Comparison of ENCODE assay signal across 16 mouse cellular contexts in genomic region chr13:100493313-100493712, GRCm38 (mm10). TPM values are rescaled to one million over a fixed set of nuclear protein-coding genes. Genes with fewer than 3 reads are reported as not detected.
DNase-seq lines count a peak whose midpoint lies in the region; ATAC-seq and TF ChIP-seq lines count a peak whose summit lies in the region.
"Had no signal": no experiment of that assay in that cellular context is flagged by ENCODE, and none has a peak within 500 bp of the region (broad histone marks: within the 10 kb centered on the region; RNA-seq: fewer than 3 reads in every experiment).

No protein-coding gene starts in this region.

- H3K36me3 ChIP-seq in liver, postnatal 0 days (replicated peaks; ENCODE audit: insufficient read depth, low read length): peaks cover under 1% of the 10 kb centered on the region; the same call in 1 of the 2 replicates
- peaks cover 13% of the 10 kb centered on the region for H3K36me3 ChIP-seq in liver, embryonic 12.5 days
- no peaks in the 10 kb centered on the region for H3K36me3 ChIP-seq in intestine, embryonic 16.5 days (ENCODE audit: control insufficient read depth, insufficient read depth, low read length)
- H3K36me3 ChIP-seq in small intestine, adult 2 months (ENCODE audit: control insufficient read depth, insufficient read depth, low read length): peaks cover 11% of the 10 kb centered on the region
- H3K36me3 ChIP-seq in forebrain, postnatal 0 days (ENCODE audit: insufficient read depth): peaks cover 8% of the 10 kb centered on the region

- H3K27me3 ChIP-seq in liver, postnatal 0 days (ENCODE audit: insufficient read depth, low read length): no peaks in the 10 kb centered on the region
- H3K27me3 ChIP-seq in liver, embryonic 12.5 days (replicated peaks): no peaks in the 10 kb centered on the region
- H3K27me3 ChIP-seq in intestine, embryonic 16.5 days (replicated peaks; ENCODE audit: control insufficient read depth, insufficient read depth, low read length): no peaks in the 10 kb centered on the region
- no peaks in the 10 kb centered on the region for H3K27me3 ChIP-seq in small intestine, adult 2 months (ENCODE audit: control insufficient read depth, insufficient read depth, low read length)
- no peaks in the 10 kb centered on the region for H3K27me3 ChIP-seq in forebrain, postnatal 0 days (ENCODE audit: insufficient read depth, low read length)
- H3K27me3 ChIP-seq: embryonic facial prominence, embryonic 15.5 days; hindbrain, embryonic 15.5 days had no signal

- peak overlapping the region; percentile 44; the same call in 1 of the 2 replicates for H3K27ac ChIP-seq in liver, postnatal 0 days (ENCODE audit: low read depth)
- no peak overlapping the region for H3K27ac ChIP-seq in liver, embryonic 12.5 days
- H3K27ac ChIP-seq in intestine, embryonic 16.5 days (ENCODE audit: low read length): peak overlapping the region; percentile 29; the same call in 1 of the 2 replicates
- 0 out of 2 replicates have a peak overlapping the region, but pooled peaks have one; percentile 1 for H3K27ac ChIP-seq in small intestine, adult 2 months (ENCODE audit: insufficient read depth, low read depth, low read length)
- H3K27ac ChIP-seq in forebrain, postnatal 0 days (ENCODE audit: low read depth, low read length): no peak overlapping the region
- H3K27ac ChIP-seq: embryonic facial prominence, embryonic 15.5 days; hindbrain, embryonic 15.5 days had no signal

- H3K4me2 ChIP-seq in liver, postnatal 0 days (ENCODE audit: low read depth, low read length): 0 out of 2 replicates have a peak overlapping the region, but pooled peaks have one; percentile 82
- no peak overlapping the region for H3K4me2 ChIP-seq in liver, embryonic 12.5 days
- no peak overlapping the region for H3K4me2 ChIP-seq in intestine, embryonic 16.5 days (ENCODE audit: low read depth, low read length)
- H3K4me2 ChIP-seq in forebrain, postnatal 0 days (ENCODE audit: low read depth): no peak overlapping the region

- 46% methylated on average over 8 of the region's 8 CpGs for WGBS in liver, postnatal 0 days (ENCODE audit: insufficient replicate concordance)
- 55% methylated on average over 8 of the region's 8 CpGs for WGBS in liver, embryonic 12.5 days (ENCODE audit: insufficient replicate concordance)
- WGBS in intestine, embryonic 16.5 days: 54% methylated on average over 8 of the region's 8 CpGs
- WGBS in small intestine, adult 2 months: 15% methylated on average over 8 of the region's 8 CpGs
- WGBS in forebrain, postnatal 0 days: 78% methylated on average over 8 of the region's 8 CpGs

- no peak overlapping the region for H3K9ac ChIP-seq in liver, postnatal 0 days (replicated peaks)
- H3K9ac ChIP-seq in liver, embryonic 12.5 days: no peak overlapping the region
- H3K9ac ChIP-seq in intestine, embryonic 16.5 days (ENCODE audit: low read depth, low read length): no peak overlapping the region
- no peak overlapping the region for H3K9ac ChIP-seq in forebrain, postnatal 0 days
- H3K9ac ChIP-seq: embryonic facial prominence, embryonic 15.5 days; hindbrain, embryonic 15.5 days had no signal

- H3K4me1 ChIP-seq in liver, postnatal 0 days (ENCODE audit: insufficient read depth): peaks cover 20% of the 10 kb centered on the region
- H3K4me1 ChIP-seq in liver, embryonic 12.5 days: peaks cover 24% of the 10 kb centered on the region
- peaks cover 12% of the 10 kb centered on the region; the same call in 1 of the 2 replicates for H3K4me1 ChIP-seq in intestine, embryonic 16.5 days (ENCODE audit: control insufficient read depth, insufficient read depth, low read length)
- peaks cover 5% of the 10 kb centered on the region for H3K4me1 ChIP-seq in small intestine, adult 2 months (ENCODE audit: control insufficient read depth, insufficient read depth, insufficient read length, low read length)
- no peaks in the 10 kb centered on the region for H3K4me1 ChIP-seq in forebrain, postnatal 0 days (ENCODE audit: insufficient read depth)

- TF ChIP-seq EP300 in liver, postnatal 0 days (IDR thresholded peaks at IDR 0.05; ENCODE audit: low read depth): no peak

- DNase-seq in liver, postnatal 0 days: peak; percentile 30
- DNase-seq in R1 (ENCODE audit: low read depth, low spot score): peak; percentile 36
- DNase-seq in forebrain, postnatal 0 days: no peak
- no peak for DNase-seq in retina, postnatal 1 day
- no peak for DNase-seq in left cerebral cortex, adult 9 months (ENCODE audit: low spot score in 2 of 2)
- DNase-seq: gastrocnemius, postnatal 14 days; kidney, postnatal 10 days had no signal

- H3K4me3 ChIP-seq in liver, postnatal 0 days (ENCODE audit: low read depth, low read length): no peak overlapping the region
- H3K4me3 ChIP-seq in liver, embryonic 12.5 days: no peak overlapping the region
- H3K4me3 ChIP-seq in intestine, embryonic 16.5 days (ENCODE audit: low read length): no peak overlapping the region
- no peak overlapping the region for H3K4me3 ChIP-seq in small intestine, adult 2 months (ENCODE audit: low read depth, low read length)
- H3K4me3 ChIP-seq in forebrain, postnatal 0 days (ENCODE audit: low read depth, low read length): no peak overlapping the region

- no peak for TF ChIP-seq CTCF in liver, postnatal 0 days (IDR thresholded peaks at IDR 0.05; ENCODE audit: low read depth)
- TF ChIP-seq CTCF in small intestine, adult 2 months (IDR thresholded peaks at IDR 0.05; ENCODE audit: extremely low read depth, insufficient read length, insufficient replicate concordance, low read depth, low read length): no peak
- no peak for TF ChIP-seq CTCF in forebrain, postnatal 0 days (IDR thresholded peaks at IDR 0.05; ENCODE audit: low read depth)

- peak; percentile 62 for ATAC-seq in liver, postnatal 0 days
- ATAC-seq in liver, embryonic 12.5 days: no peak
- peak; percentile 37 for ATAC-seq in intestine, embryonic 16.5 days
- no peak for ATAC-seq in forebrain, postnatal 0 days

- H3K9me3 ChIP-seq in liver, postnatal 0 days (ENCODE audit: low read length): no peaks in the 10 kb centered on the region
- H3K9me3 ChIP-seq in liver, embryonic 12.5 days (replicated peaks): no peaks in the 10 kb centered on the region
- no peaks in the 10 kb centered on the region for H3K9me3 ChIP-seq in intestine, embryonic 16.5 days (ENCODE audit: control insufficient read depth, low read length)
- no peaks in the 10 kb centered on the region for H3K9me3 ChIP-seq in forebrain, postnatal 0 days (ENCODE audit: low read length)
- H3K9me3 ChIP-seq: embryonic facial prominence, embryonic 15.5 days; G1E; hindbrain, embryonic 15.5 days had no signal

- no peak for TF ChIP-seq POLR2A in small intestine, adult 2 months (IDR thresholded peaks at IDR 0.05; ENCODE audit: low read depth, low read length)

RNA-seq across cellular contexts. Expression of gene Gtf2h2, which starts 0.9 kb away (rescaled TPM):
- 13.4 and 14.7 TPM in 2 replicates for polyA plus RNA-seq in liver, postnatal 0 days (2015; fragmentation: Nextera tagmentation; extraction: Ambion mirVana)
- polyA plus RNA-seq in liver, embryonic 12.5 days (2016; fragmentation: Nextera tagmentation; extraction: Ambion mirVana): 46.6 and 52.2 TPM in 2 replicates
- polyA plus RNA-seq in intestine, embryonic 16.5 days (2015; fragmentation: Nextera tagmentation; extraction: Ambion mirVana): 70.9 and 84.0 TPM in 2 replicates
- polyA plus RNA-seq in small intestine, adult 2 months (2012; rRNA removed): 4.3 and 9.1 TPM in 2 replicates
- 41.5 and 44.9 TPM in 2 replicates for total RNA-seq in forebrain, postnatal 0 days (2014; rRNA removed)
- polyA plus RNA-seq in forebrain, postnatal 0 days (2015; fragmentation: Nextera tagmentation; extraction: Ambion mirVana): 47.6 and 58.8 TPM in 2 replicates

RNA-seq across cellular contexts. Expression of gene Naip1, which starts 40.6 kb away (rescaled TPM):
- polyA plus RNA-seq in liver, postnatal 0 days (2015; fragmentation: Nextera tagmentation; extraction: Ambion mirVana): 0.04 TPM in 2 replicates
- polyA plus RNA-seq in liver, embryonic 12.5 days (2016; fragmentation: Nextera tagmentation; extraction: Ambion mirVana): not detected in 2 replicates
- 9.1 and 15.4 TPM in 2 replicates for polyA plus RNA-seq in intestine, embryonic 16.5 days (2015; fragmentation: Nextera tagmentation; extraction: Ambion mirVana)
- 3.7 and 7.6 TPM in 2 replicates for polyA plus RNA-seq in small intestine, adult 2 months (2012; rRNA removed)
- total RNA-seq in forebrain, postnatal 0 days (2014; rRNA removed): 0.08 and 0.10 TPM in 2 replicates
- 0.03 and 0.08 TPM in 2 replicates for polyA plus RNA-seq in forebrain, postnatal 0 days (2015; fragmentation: Nextera tagmentation; extraction: Ambion mirVana)
- total RNA-seq: gastrocnemius, postnatal 14 days had no signal
- polyA plus RNA-seq: embryonic facial prominence, embryonic 15.5 days; forebrain, embryonic 16.5 days; heart, embryonic 14.5 days; neural tube, embryonic 11.5 days had no signal

RNA-seq across cellular contexts. Expression of gene Ocln, which starts 59.2 kb away (rescaled TPM):
- polyA plus RNA-seq in liver, postnatal 0 days (2015; fragmentation: Nextera tagmentation; extraction: Ambion mirVana): 11.2 and 14.6 TPM in 2 replicates
- 6.7 and 6.9 TPM in 2 replicates for polyA plus RNA-seq in liver, embryonic 12.5 days (2016; fragmentation: Nextera tagmentation; extraction: Ambion mirVana)
- 96.4 and 96.9 TPM in 2 replicates for polyA plus RNA-seq in intestine, embryonic 16.5 days (2015; fragmentation: Nextera tagmentation; extraction: Ambion mirVana)
- polyA plus RNA-seq in small intestine, adult 2 months (2012; rRNA removed): 7.4 and 23.3 TPM in 2 replicates
- 13.5 and 15.8 TPM in 2 replicates for total RNA-seq in forebrain, postnatal 0 days (2014; rRNA removed)
- polyA plus RNA-seq in forebrain, postnatal 0 days (2015; fragmentation: Nextera tagmentation; extraction: Ambion mirVana): 8.2 and 11.7 TPM in 2 replicates
- polyA plus RNA-seq: G1E had no signal

Comparison
In these comparisons a context has a peak if more than half of its experiments do, and no peak if none do; other contexts are left out.
1. ATAC-seq: peak in liver, postnatal 0 days (single experiment) and intestine, embryonic 16.5 days (single experiment); none in liver, embryonic 12.5 days (single experiment) and forebrain, postnatal 0 days (single experiment).
2. H3K27ac ChIP-seq: peak in liver, postnatal 0 days (single experiment), intestine, embryonic 16.5 days (single experiment) and small intestine, adult 2 months (single experiment); none in liver, embryonic 12.5 days (single experiment) and forebrain, postnatal 0 days (single experiment).
3. DNase-seq: peak in liver, postnatal 0 days (single experiment) and R1 (single experiment); none in forebrain, postnatal 0 days (single experiment), retina, postnatal 1 day (single experiment) and left cerebral cortex, adult 9 months (0 of 2).